Mouse (Mus musculus) stomach, embryonic 16.5 days (tissue): ENCODE results near the gene Gjc1. TPM values are rescaled to one million over a fixed set of nuclear protein-coding genes. Genes with fewer than 3 reads are reported as not detected.
A peak's percentile ranks its signal among the peaks of the same experiment; 100 is the strongest.

ENCODE experiments used
- ATAC-seq: fragments of 200-750 bp; cut with Nextera tagmentation; 2 replicates; pipeline ENCODE4 v1.8.0; 2017; ENCODE audit warnings: moderate number of reproducible peaks, moderate TSS enrichment; ENCODE audit not compliant: insufficient read depth, low FRiP score
- H3K27ac ChIP-seq: fragments of 300-500 bp; sonication (generic); 2 replicates; pipeline ENCODE4 v1.5.1; 2014; ENCODE audit warnings: low read length
- H3K27me3 ChIP-seq: fragments of 300-500 bp; sonication (generic); 2 replicates; pipeline ENCODE4 v1.6.1; 2014; ENCODE audit warnings: low read length, control low read depth, mixed read lengths; ENCODE audit not compliant: control insufficient read depth, insufficient read depth
- H3K36me3 ChIP-seq: fragments of 300-500 bp; sonication (generic); 2 replicates; pipeline ENCODE4 v1.6.1; 2014; ENCODE audit warnings: low read length; ENCODE audit not compliant: control insufficient read depth, insufficient read depth
- H3K4me1 ChIP-seq: fragments of 300-500 bp; sonication (generic); 2 replicates; pipeline ENCODE4 v1.6.1; 2014; ENCODE audit warnings: low read length, control low read depth, mixed read lengths; ENCODE audit not compliant: control insufficient read depth, insufficient read depth
- H3K4me2 ChIP-seq: fragments of 300-500 bp; sonication (generic); 2 replicates; pipeline ENCODE4 v1.6.1; 2014; ENCODE audit warnings: low read depth, low read length, mixed read lengths
- H3K4me3 ChIP-seq: fragments of 300-500 bp; sonication (generic); replicated peaks from 2 replicates; pipeline ENCODE4 v1.5.1; 2014; ENCODE audit warnings: mild to moderate bottlenecking, low read length
- H3K9ac ChIP-seq: fragments of 300-500 bp; sonication (generic); 2 replicates; pipeline ENCODE4 v1.6.1; 2014; ENCODE audit warnings: low read length
- H3K9me3 ChIP-seq: fragments of 300-500 bp; sonication (generic); replicated peaks from 2 replicates; pipeline ENCODE4 v1.6.1; 2016; ENCODE audit warnings: low read length, control low read depth; ENCODE audit not compliant: control insufficient read depth
- WGBS: fragments of 180-500 bp; shearing (Covaris S2); extraction: QIAGEN DNeasy Blood & Tissue Kit; methylation state at CpG from one replicate; pipeline ENCODE4 v1.1.7; 2014; 5-methylcytosine and 5-hydroxymethylcytosine counted together
- polyA plus RNA-seq: library from polyadenylated mRNA; unstranded; fragments of >200 nt; fragmentation: Nextera tagmentation; extraction: Ambion mirVana; gene quantifications from 2 replicates; pipeline ENCODE4 v1.2.1, GENCODE M21; 2015

Gjc1 gene
- polyA plus RNA-seq, 1 experiment from 2014 or later, result 38.5 TPM

- Histone ChIP-seq H3K4me2 (no peak overlapping the region), H3K36me3 (no peaks in the 10 kb centered on the region), H3K27me3 (no peaks in the 10 kb centered on the region), H3K27ac (no peak overlapping the region), H3K9me3 (no peaks in the 10 kb centered on the region), H3K9ac (no peak overlapping the region), H3K4me1 (peaks cover 9% of the 10 kb centered on the region), H3K4me3 (no peak overlapping the region)
- WGBS, result 52% methylated on average over 6 of the region's 6 CpGs
- ATAC-seq, result no peak
Observed at GRCm38 (mm10) chr11:102821231-102821630, 1.7 kb upstream of the Gjc1 start.

GRCm38 (mm10) chr11:102820432-102820831 lies 932 bp upstream of the Gjc1 start:
- peaks cover 14% of the 10 kb centered on the region for H3K4me1 ChIP-seq
- H3K27me3 ChIP-seq, result no peaks in the 10 kb centered on the region
- WGBS, result 26% methylated on average over 3 of the region's 3 CpGs
- H3K4me3 ChIP-seq, result no peak overlapping the region
- no peak overlapping the region for H3K9ac ChIP-seq
- no peak overlapping the region for H3K4me2 ChIP-seq
- ATAC-seq, result no peak
- no peak overlapping the region for H3K27ac ChIP-seq
- H3K9me3 ChIP-seq, result no peaks in the 10 kb centered on the region
- no peaks in the 10 kb centered on the region for H3K36me3 ChIP-seq

- 7% methylated on average over 14 of the region's 14 CpGs for WGBS
- no peak for ATAC-seq
- peak overlapping the region; percentile 96 for H3K9ac ChIP-seq
Observed at GRCm38 (mm10) chr11:102819783-102820385, 384 bp upstream of the Gjc1 start.

GRCm38 (mm10) chr11:102818121-102819020 lies 1.1 kb downstream of the Gjc1 start:
- under 1% methylated on average over 71 of the region's 92 CpGs for WGBS
- peak overlapping the region; percentile 83 for H3K4me2 ChIP-seq
- peaks cover 14% of the 10 kb centered on the region for H3K4me1 ChIP-seq
- peak overlapping the region; percentile 96 for H3K9ac ChIP-seq
- H3K27me3 ChIP-seq, result no peaks in the 10 kb centered on the region
- H3K4me3 ChIP-seq, result peak overlapping the region; percentile 70
- H3K27ac ChIP-seq, result peak overlapping the region; percentile 97
- no peaks in the 10 kb centered on the region for H3K9me3 ChIP-seq
- peak; percentile 68 for ATAC-seq
- no peaks in the 10 kb centered on the region for H3K36me3 ChIP-seq

More at GRCm38 (mm10) chr11:102819783-102820385, 384 bp upstream of the Gjc1 start:
- H3K36me3 ChIP-seq, result no peaks in the 10 kb centered on the region
- peak overlapping the region; percentile 97 for H3K27ac ChIP-seq
- H3K27me3 ChIP-seq, result no peaks in the 10 kb centered on the region
- no peaks in the 10 kb centered on the region for H3K9me3 ChIP-seq
- H3K4me2 ChIP-seq, result peak overlapping the region; percentile 83
- peak overlapping the region; percentile 70 for H3K4me3 ChIP-seq
- peaks cover 14% of the 10 kb centered on the region for H3K4me1 ChIP-seq

- H3K27ac ChIP-seq, result no peak overlapping the region
Observed at GRCm38 (mm10) chr11:102814881-102815280, 4.6 kb downstream of the Gjc1 start.

GRCm38 (mm10) chr11:102810721-102811485 lies 8.6 kb downstream of the Gjc1 start:
- ATAC-seq, result no peak
- H3K9me3 ChIP-seq, result no peaks in the 10 kb centered on the region
- H3K4me2 ChIP-seq, result no peak overlapping the region
- WGBS, result 47% methylated on average over 4 of the region's 4 CpGs
- no peaks in the 10 kb centered on the region for H3K27me3 ChIP-seq
- peaks cover 3% of the 10 kb centered on the region for H3K4me1 ChIP-seq
- no peak overlapping the region for H3K9ac ChIP-seq
- H3K36me3 ChIP-seq, result no peaks in the 10 kb centered on the region
- H3K27ac ChIP-seq, result no peak overlapping the region
- H3K4me3 ChIP-seq, result no peak overlapping the region

More at GRCm38 (mm10) chr11:102814881-102815280, 4.6 kb downstream of the Gjc1 start:
- H3K4me3 ChIP-seq, result no peak overlapping the region
- H3K9me3 ChIP-seq, result no peaks in the 10 kb centered on the region
- H3K27me3 ChIP-seq, result no peaks in the 10 kb centered on the region
- peaks cover 14% of the 10 kb centered on the region for H3K4me1 ChIP-seq
- no peak overlapping the region for H3K9ac ChIP-seq
- H3K4me2 ChIP-seq, result no peak overlapping the region
- no peak for ATAC-seq
- no peaks in the 10 kb centered on the region for H3K36me3 ChIP-seq

- H3K4me3 ChIP-seq, result no peak overlapping the region
- no peaks in the 10 kb centered on the region for H3K27me3 ChIP-seq
- no peak overlapping the region for H3K9ac ChIP-seq
- H3K4me2 ChIP-seq, result no peak overlapping the region
- H3K36me3 ChIP-seq, result no peaks in the 10 kb centered on the region
- ATAC-seq, result no peak
- H3K4me1 ChIP-seq, result no peaks in the 10 kb centered on the region; the same call in 1 of the 2 replicates
- 46% methylated on average over 5 of the region's 5 CpGs for WGBS
- H3K27ac ChIP-seq, result no peak overlapping the region
- H3K9me3 ChIP-seq, result no peaks in the 10 kb centered on the region
Observed at GRCm38 (mm10) chr11:102808246-102808645, 11.3 kb downstream of the Gjc1 start.

- Histone ChIP-seq H3K4me3 (no peak overlapping the region), H3K9ac (no peak overlapping the region), H3K4me1 (no peaks in the 10 kb centered on the region), H3K4me2 (no peak overlapping the region), H3K27me3 (no peaks in the 10 kb centered on the region), H3K36me3 (peaks cover 12% of the 10 kb centered on the region), H3K9me3 (no peaks in the 10 kb centered on the region), H3K27ac (no peak overlapping the region)
- WGBS, result 67% methylated on average over 5 of the region's 5 CpGs
- ATAC-seq, result no peak
Observed at GRCm38 (mm10) chr11:102803453-102803852, 16.0 kb downstream of the Gjc1 start.
